Mouse (Mus musculus) thymus, adult 2 months (tissue): ENCODE measurements at regions not wholly inside any gene's neighbourhood (a gene's known extent, or its start where the extent isn't known, plus 50 kb on each side); places are given as distances from the start of the nearest gene placed in this dataset.

ENCODE experiments used
- CTCF ChIP-seq: fragments of 200-500 bp; IDR thresholded peaks from 2 replicates; pipeline ENCODE4 v1.5.1; 2012; ENCODE audit warnings: mild to moderate bottlenecking, control low read depth, low read length, moderate library complexity, borderline replicate concordance; ENCODE audit not compliant: control insufficient read depth, poor library complexity, insufficient read depth; ENCODE audit errors: extremely low read depth
- POLR2A ChIP-seq: fragments of 200-500 bp; IDR thresholded peaks from 2 replicates; pipeline ENCODE4 v1.6.1; 2012; ENCODE audit warnings: mild to moderate bottlenecking, low read length, control low read depth, moderate library complexity; ENCODE audit not compliant: control insufficient read depth, poor library complexity, insufficient read depth; ENCODE audit errors: extremely low read depth

DNA sequence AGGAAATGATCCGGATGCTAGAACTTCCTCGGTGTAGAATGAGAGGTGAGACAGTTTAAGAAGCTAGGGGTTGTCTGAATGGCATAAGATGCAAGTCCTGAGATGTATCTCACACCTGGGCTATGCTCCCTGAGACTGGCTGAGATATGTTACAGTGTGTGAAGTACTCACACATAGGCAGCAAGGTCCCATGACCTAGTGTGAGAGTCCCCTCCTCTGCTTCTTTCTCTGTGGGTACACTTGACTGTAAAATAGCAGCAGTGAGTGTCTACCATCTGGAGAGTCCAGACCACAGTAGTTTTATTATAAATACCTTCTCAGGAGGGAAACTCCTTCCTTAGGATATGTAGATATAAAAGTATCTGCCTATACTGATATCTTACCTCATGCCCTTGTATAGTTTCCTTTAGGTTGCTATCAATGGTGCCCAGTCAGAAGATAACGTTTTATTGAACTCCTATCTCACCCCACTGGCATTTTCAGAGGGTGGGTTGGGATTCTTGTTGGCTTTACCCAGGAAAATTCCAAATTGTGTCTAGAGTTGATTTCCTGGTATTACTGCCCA lies 81.7 kb upstream of the Sox5 start:
- TF ChIP-seq CTCF: no peak
- TF ChIP-seq POLR2A: no peak
